Mouse (Mus musculus) liver, embryonic 16.5 days (tissue): ENCODE data around the gene Gm11020. TPM values are rescaled to one million over a fixed set of nuclear protein-coding genes. Genes with fewer than 3 reads are reported as not detected.

Experiments used
- ATAC-seq: fragments of 200-750 bp; cut with Nextera tagmentation; 2 replicates; pipeline ENCODE4 v1.8.0; 2017; ENCODE audit warnings: low read depth, mild to moderate bottlenecking, moderate number of reproducible peaks, moderate library complexity
- H3K27ac ChIP-seq: fragments of 300-500 bp; sonication (generic); 2 replicates; pipeline ENCODE4 v1.5.1; 2014; ENCODE audit warnings: mild to moderate bottlenecking, low read length
- H3K27me3 ChIP-seq: fragments of 300-500 bp; sonication (generic); 2 replicates; pipeline ENCODE4 v1.6.1; 2014; ENCODE audit warnings: low read depth, low read length, mixed read lengths; ENCODE audit not compliant: control insufficient read depth, insufficient read depth
- H3K36me3 ChIP-seq: fragments of 300-500 bp; sonication (generic); 2 replicates; pipeline ENCODE4 v1.6.1; 2014; ENCODE audit warnings: mild to moderate bottlenecking; ENCODE audit not compliant: control insufficient read depth, insufficient read depth
- H3K4me1 ChIP-seq: fragments of 300-500 bp; sonication (generic); 2 replicates; pipeline ENCODE4 v1.6.1; 2014; ENCODE audit warnings: low read depth, low read length, mixed read lengths; ENCODE audit not compliant: control insufficient read depth
- H3K4me2 ChIP-seq: fragments of 300-500 bp; sonication (generic); 2 replicates; pipeline ENCODE4 v1.6.1; 2014; ENCODE audit warnings: low read depth, low read length, mixed read lengths
- H3K4me3 ChIP-seq: fragments of 300-500 bp; sonication (generic); 2 replicates; pipeline ENCODE4 v1.5.1; 2014; ENCODE audit warnings: low read depth, mild to moderate bottlenecking, low read length
- H3K9ac ChIP-seq: fragments of 300-500 bp; sonication (generic); 2 replicates; pipeline ENCODE4 v1.6.1; 2014; ENCODE audit warnings: low read depth, low read length
- H3K9me3 ChIP-seq: fragments of 300-500 bp; sonication (generic); replicated peaks from 2 replicates; pipeline ENCODE4 v1.6.1; 2016; ENCODE audit warnings: low read length; ENCODE audit not compliant: control insufficient read depth
- WGBS: fragments of 180-500 bp; shearing (Covaris S2); extraction: QIAGEN DNeasy Blood & Tissue Kit; methylation state at CpG from one replicate; pipeline ENCODE4 v1.1.7; 2014; ENCODE audit not compliant: insufficient replicate concordance; 5-methylcytosine and 5-hydroxymethylcytosine counted together
- polyA plus RNA-seq: library from polyadenylated mRNA; unstranded; fragments of >200 nt; fragmentation: Nextera tagmentation; extraction: Ambion mirVana; gene quantifications from 2 replicates; pipeline ENCODE4 v1.2.1, GENCODE M21; 2015

Gm11020 gene
- polyA plus RNA-seq, 1 experiment from 2014 or later, result not detected

DNA sequence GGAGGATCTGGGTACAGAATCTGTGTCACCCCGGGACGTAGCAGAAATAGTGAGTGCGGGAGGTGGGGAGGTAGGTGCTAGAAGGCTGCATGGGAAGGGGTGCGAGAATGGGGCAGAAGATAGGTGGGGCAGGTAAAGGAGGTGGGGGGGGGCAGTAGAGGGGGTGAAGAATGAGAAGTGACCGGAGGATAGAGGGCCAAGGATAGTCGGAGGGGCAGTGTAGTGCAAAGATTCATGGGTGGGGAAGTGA, 18.5 kb downstream of the Gm11020 start:
- peaks cover 11% of the 10 kb centered on the region; the same call in 1 of the 2 replicates for H3K27me3 ChIP-seq
- WGBS, result 5% methylated on average over 6 of the region's 6 CpGs
- no peaks in the 10 kb centered on the region; the same call in 1 of the 2 replicates for H3K4me1 ChIP-seq
- H3K9me3 ChIP-seq, result no peaks in the 10 kb centered on the region
- H3K36me3 ChIP-seq, result no peaks in the 10 kb centered on the region
- ATAC-seq, result no peak
- peak overlapping the region; percentile 59; the same call in 1 of the 2 replicates for H3K9ac ChIP-seq
- H3K4me3 ChIP-seq, result peak overlapping the region; percentile 61
- H3K4me2 ChIP-seq, result peak overlapping the region; percentile 60
- peak overlapping the region; percentile 53; the same call in 1 of the 2 replicates for H3K27ac ChIP-seq

DNA sequence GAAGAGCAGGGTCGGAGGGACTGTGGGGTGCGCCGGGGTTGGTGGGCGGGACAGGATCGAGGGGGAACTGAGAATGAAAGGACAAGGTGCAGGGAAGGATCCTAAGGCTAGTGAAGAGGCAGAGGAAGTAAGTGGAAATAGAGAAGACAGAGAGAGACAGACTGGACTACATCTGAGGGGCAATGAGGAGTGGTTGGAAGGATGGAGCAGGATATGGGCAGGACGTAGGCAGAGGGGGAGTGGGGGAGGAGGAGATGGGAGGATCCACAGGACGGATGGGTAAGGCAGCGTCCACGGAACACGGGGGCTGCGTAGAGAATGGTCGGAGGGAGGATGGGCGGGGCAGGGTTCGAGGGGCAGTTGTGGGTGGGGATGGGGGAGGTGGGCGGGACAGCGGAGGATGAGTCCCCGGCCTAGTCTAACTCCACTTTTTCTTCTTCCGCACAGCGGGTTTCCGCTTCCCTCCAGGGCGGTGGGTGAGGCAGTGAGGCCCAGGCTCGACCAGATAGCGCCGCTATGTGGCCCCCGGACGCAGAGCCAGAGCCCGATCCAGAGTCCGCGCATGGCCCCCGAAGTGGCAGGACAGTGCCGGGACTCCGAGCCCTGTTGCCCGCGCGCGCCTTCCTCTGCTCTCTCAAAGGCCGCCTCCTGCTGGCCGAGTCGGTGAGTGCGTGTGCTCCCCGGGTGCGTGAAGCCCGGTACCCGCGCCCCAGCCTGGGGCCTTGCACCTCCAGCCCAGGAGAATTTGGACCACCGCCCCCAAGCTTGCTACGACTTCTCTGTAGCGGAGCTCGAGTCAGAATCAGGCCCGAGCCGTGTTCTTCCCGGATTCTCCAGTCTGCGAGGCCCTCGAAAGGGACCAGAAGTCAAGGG, 19.1 kb downstream of the Gm11020 start:
- H3K27ac ChIP-seq, result peak overlapping the region; percentile 54
- no peaks in the 10 kb centered on the region for H3K9me3 ChIP-seq
- peak overlapping the region; percentile 60 for H3K4me2 ChIP-seq
- peak overlapping the region; percentile 59 for H3K9ac ChIP-seq
- H3K4me1 ChIP-seq, result no peaks in the 10 kb centered on the region; the same call in 1 of the 2 replicates
- peaks cover 11% of the 10 kb centered on the region; the same call in 1 of the 2 replicates for H3K27me3 ChIP-seq
- under 1% methylated on average over 51 of the region's 54 CpGs for WGBS
- peak overlapping the region; percentile 61 for H3K4me3 ChIP-seq
- H3K36me3 ChIP-seq, result no peaks in the 10 kb centered on the region
- ATAC-seq, result peak; percentile 62

DNA sequence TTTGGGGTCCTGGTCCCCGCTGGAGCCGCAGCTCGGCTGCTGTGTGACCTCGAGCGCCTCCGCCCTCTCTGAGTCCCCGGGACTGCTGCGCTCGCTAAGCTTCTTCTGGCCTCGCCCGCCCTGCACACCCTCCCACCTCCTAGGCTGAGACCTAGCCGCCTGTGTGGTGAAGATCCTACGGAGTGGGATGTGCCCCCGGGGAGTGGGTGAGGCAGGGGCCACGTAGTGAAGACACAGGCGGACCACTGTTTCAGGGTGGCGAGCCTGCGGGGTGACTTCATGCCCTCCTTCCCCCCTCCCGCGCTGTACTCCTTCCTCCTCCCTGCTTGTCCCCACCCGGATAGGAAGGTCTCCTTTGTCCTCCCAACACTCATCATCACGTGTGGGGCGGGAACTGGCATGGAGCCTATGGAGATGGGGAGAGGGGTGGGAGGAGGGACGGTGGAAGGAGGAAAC, 19.8 kb downstream of the Gm11020 start:
- H3K4me3 ChIP-seq, result peak overlapping the region; percentile 61
- H3K9ac ChIP-seq, result peak overlapping the region; percentile 59
- no peaks in the 10 kb centered on the region for H3K9me3 ChIP-seq
- H3K4me1 ChIP-seq, result no peaks in the 10 kb centered on the region; the same call in 1 of the 2 replicates
- peak overlapping the region; percentile 60 for H3K4me2 ChIP-seq
- peaks cover 11% of the 10 kb centered on the region; the same call in 1 of the 2 replicates for H3K27me3 ChIP-seq
- WGBS, result 4% methylated on average over 24 of the region's 24 CpGs
- H3K36me3 ChIP-seq, result no peaks in the 10 kb centered on the region
- ATAC-seq, result peak; percentile 38
- H3K27ac ChIP-seq, result peak overlapping the region; percentile 54

DNA sequence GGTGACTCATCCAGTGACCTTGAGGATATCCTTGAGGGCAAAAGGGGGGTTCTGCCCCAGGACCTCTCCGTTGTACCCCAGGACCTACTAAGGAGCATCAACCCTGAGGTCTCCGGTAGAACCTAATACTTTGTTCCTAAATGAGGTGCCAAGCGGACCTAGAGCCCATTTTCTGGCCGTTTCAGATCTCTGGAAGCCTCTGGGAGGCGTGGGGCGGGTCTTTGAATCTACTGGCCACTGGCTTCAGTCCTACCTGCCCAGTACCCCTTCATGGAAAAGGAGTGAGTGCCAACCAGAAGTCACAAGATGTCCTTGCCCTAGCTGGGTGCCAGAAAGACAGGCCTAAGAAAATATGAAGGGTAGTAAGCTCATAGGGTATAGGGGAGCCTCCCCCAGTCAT, 20.3 kb downstream of the Gm11020 start:
- 47% methylated on average over 6 of the region's 6 CpGs for WGBS
- Histone ChIP-seq H3K36me3 (no peaks in the 10 kb centered on the region), H3K9ac (no peak overlapping the region), H3K4me2 (peak overlapping the region; percentile 60; the same call in 1 of the 2 replicates), H3K27ac (peak overlapping the region; percentile 15; the same call in 1 of the 2 replicates), H3K9me3 (no peaks in the 10 kb centered on the region), H3K4me3 (peak overlapping the region; percentile 61), H3K27me3 (peaks cover 11% of the 10 kb centered on the region; the same call in 1 of the 2 replicates), H3K4me1 (no peaks in the 10 kb centered on the region; the same call in 1 of the 2 replicates)
- ATAC-seq, result no peak

DNA sequence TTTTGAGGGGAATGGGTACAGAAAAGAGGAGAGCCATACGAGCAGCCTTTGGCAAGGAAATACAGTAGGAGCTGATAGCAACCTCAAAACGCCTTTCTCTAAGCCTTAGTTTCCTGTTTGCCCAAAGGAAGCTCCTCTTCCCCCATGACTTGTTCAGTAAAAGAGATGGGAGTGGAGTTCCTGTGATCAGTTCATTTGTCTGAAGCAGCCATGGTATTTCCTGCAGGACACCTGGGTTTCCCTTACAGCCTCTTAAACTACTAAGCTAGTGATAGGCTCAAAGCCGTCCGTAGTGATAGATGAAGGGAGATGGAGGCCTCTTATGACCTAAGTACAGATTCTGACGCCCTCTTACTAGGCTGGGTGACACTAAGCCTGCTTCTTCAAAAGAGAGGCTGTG, 21.1 kb downstream of the Gm11020 start:
- no peaks in the 10 kb centered on the region for H3K36me3 ChIP-seq
- no peaks in the 10 kb centered on the region; the same call in 1 of the 2 replicates for H3K4me1 ChIP-seq
- no peak for ATAC-seq
- H3K4me3 ChIP-seq, result no peak overlapping the region
- WGBS, result 49% methylated on average over 5 of the region's 5 CpGs
- H3K27me3 ChIP-seq, result peaks cover 11% of the 10 kb centered on the region; the same call in 1 of the 2 replicates
- H3K27ac ChIP-seq, result no peak overlapping the region
- no peaks in the 10 kb centered on the region for H3K9me3 ChIP-seq
- H3K4me2 ChIP-seq, result no peak overlapping the region
- H3K9ac ChIP-seq, result no peak overlapping the region

DNA sequence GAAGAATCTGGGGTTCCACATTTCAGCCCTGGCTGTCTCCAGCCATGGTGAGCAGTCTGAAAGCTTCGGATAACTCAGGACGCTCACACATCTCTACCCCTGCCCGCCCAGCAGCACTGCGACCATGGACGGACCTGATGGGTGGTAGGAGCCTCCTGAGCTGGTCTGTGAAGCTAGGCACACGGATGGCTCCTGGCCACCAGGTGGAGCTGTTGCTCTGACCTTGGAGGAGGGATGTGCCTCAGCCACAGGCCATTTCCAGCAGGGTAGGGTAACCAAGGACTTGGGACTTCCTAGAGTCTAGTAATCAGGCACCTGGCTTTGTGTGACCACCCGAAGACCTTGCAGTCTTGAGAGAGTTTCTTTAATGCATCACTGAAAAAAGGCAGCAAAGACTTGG, 22.6 kb downstream of the Gm11020 start:
- Histone ChIP-seq H3K9me3 (no peaks in the 10 kb centered on the region), H3K4me1 (no peaks in the 10 kb centered on the region; the same call in 1 of the 2 replicates), H3K27me3 (peaks cover 11% of the 10 kb centered on the region; the same call in 1 of the 2 replicates), H3K27ac (no peak overlapping the region), H3K4me3 (no peak overlapping the region), H3K4me2 (no peak overlapping the region), H3K36me3 (no peaks in the 10 kb centered on the region), H3K9ac (no peak overlapping the region)
- WGBS, result 12% methylated on average over 7 of the region's 7 CpGs
- ATAC-seq, result peak; percentile 25; the same call in 1 of the 2 replicates

DNA sequence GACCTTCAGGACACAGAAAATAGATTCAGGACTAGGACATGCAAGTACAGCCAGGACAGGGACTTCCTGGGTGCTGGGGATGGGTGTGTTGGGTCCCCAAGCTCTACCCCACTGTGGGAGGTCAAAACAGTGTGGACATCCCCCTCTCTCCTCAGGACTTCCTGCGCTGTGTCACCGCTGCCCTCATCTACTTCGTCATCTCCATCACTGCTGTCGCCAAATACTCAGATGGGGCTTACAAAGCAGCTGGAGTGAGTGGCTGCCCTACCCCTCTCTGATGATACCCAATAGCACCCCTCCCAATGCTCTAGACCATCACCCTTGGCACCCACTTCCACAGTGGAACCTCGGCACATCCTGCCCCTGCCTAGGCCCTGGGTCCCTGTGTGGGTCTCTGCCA, 23.3 kb downstream of the Gm11020 start:
- Histone ChIP-seq H3K9ac (no peak overlapping the region), H3K4me3 (no peak overlapping the region), H3K4me1 (no peaks in the 10 kb centered on the region; the same call in 1 of the 2 replicates), H3K27me3 (peaks cover 11% of the 10 kb centered on the region; the same call in 1 of the 2 replicates), H3K36me3 (no peaks in the 10 kb centered on the region), H3K4me2 (no peak overlapping the region), H3K27ac (no peak overlapping the region), H3K9me3 (no peaks in the 10 kb centered on the region)
- no peak for ATAC-seq
- WGBS, result 77% methylated on average over 5 of the region's 5 CpGs

DNA sequence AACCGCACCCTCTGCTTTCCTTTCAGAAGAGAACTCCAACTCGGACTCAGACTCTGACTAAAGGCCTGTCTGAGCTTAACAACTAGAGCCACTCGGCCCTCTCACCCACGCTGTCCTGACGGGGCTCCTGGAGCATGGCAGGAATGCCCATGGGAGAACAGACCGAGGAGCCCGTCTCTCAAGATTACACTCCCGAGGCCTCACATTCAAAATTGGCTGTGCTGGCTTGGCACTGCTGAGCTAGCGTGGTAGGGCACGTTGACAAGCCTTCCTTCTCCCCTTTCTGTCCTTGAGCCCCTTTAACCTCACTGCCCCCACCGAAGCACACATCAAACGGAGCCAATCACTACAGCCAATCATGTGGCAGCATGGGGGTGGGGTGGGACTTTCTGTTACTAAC, 25.3 kb downstream of the Gm11020 start:
- Histone ChIP-seq H3K27me3 (0 out of 2 replicates have a peak, but pooled peaks cover under 1% of the 10 kb centered on the region), H3K4me2 (no peak overlapping the region), H3K27ac (no peak overlapping the region), H3K4me3 (no peak overlapping the region), H3K4me1 (no peaks in the 10 kb centered on the region), H3K36me3 (no peaks in the 10 kb centered on the region), H3K9me3 (no peaks in the 10 kb centered on the region), H3K9ac (no peak overlapping the region)
- WGBS, result 54% methylated on average over 12 of the region's 12 CpGs
- ATAC-seq, result no peak

DNA sequence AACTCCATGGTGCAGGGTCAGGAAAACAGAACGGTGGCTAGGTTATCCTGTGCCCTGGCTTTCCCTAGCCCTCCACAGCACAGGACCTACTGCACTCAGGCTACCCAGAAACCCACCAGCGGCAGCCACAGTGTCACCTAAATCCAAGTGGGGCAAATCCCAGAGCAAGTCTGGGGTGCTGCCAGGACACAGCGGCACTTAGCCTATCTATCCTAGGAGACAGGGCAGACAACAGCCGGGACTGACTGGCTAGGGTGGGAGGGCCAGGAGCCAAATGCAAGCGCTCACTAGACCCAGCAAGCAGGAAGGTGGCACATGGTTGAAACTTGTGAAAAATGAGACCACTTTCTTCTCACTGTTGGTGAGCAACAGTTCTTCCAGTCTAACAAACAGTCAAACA, 27.6 kb downstream of the Gm11020 start:
- Histone ChIP-seq H3K4me2 (no peak overlapping the region), H3K4me1 (no peaks in the 10 kb centered on the region), H3K36me3 (no peaks in the 10 kb centered on the region), H3K4me3 (no peak overlapping the region), H3K27me3 (no peaks in the 10 kb centered on the region), H3K27ac (no peak overlapping the region), H3K9me3 (no peaks in the 10 kb centered on the region), H3K9ac (no peak overlapping the region)
- WGBS, result 77% methylated on average over 5 of the region's 5 CpGs
- ATAC-seq, result no peak
